Mouse (Mus musculus) MEL (cell line): ENCODE results near the gene Thsd4. TPM values are rescaled to one million over a fixed set of nuclear protein-coding genes. Genes with fewer than 3 reads are reported as not detected.

Experiments used
- DNase-seq: peaks from one replicate; pipeline ENCODE4 v3.0.0; 2011; ENCODE audit warnings: low read depth, low spot score
- H3K27ac ChIP-seq: 2 replicates; pipeline ENCODE4 v1.5.1; 2012; ENCODE audit warnings: low read depth, mild to moderate bottlenecking, control low read depth, low read length, moderate library complexity; ENCODE audit not compliant: control insufficient read depth
- H3K27me3 ChIP-seq, 2 experiments: fragments of 150-350 bp in 1 of 2; sonication (generic) in 1 of 2; 2 replicates each; pipeline ENCODE4 v1.6.1; 2012; ENCODE audit warnings: low read length in 2 of 2, mild to moderate bottlenecking in 2 of 2, improper control_type of control experiment in 1 of 2, moderate library complexity in 1 of 2; ENCODE audit not compliant: insufficient read depth in 2 of 2, control insufficient read depth in 1 of 2
- H3K36me3 ChIP-seq, 2 experiments: 2 replicates each; pipeline ENCODE4 v1.6.1; 2012 to 2014; ENCODE audit warnings: low read length in 2 of 2, improper control_type of control experiment in 1 of 2, inconsistent platforms in 1 of 2, mild to moderate bottlenecking in 1 of 2; ENCODE audit not compliant: insufficient read depth in 2 of 2, control insufficient read depth in 1 of 2
- H3K4me1 ChIP-seq, 2 experiments: fragments of 150-350 bp in 1 of 2; sonication (generic) in 1 of 2; 2 replicates each; pipeline ENCODE4 v1.6.1; 2012; ENCODE audit warnings: low read length in 2 of 2, improper control_type of control experiment in 1 of 2, mild to moderate bottlenecking in 1 of 2; ENCODE audit not compliant: insufficient read depth in 2 of 2, control insufficient read depth in 1 of 2
- H3K4me3 ChIP-seq, 2 experiments: fragments of 150-350 bp in 1 of 2; sonication (generic) in 1 of 2; 2 replicates each; pipeline ENCODE4 v1.5.1; 2012; ENCODE audit warnings: low read depth in 2 of 2, low read length in 2 of 2, mild to moderate bottlenecking in 2 of 2, moderate library complexity in 2 of 2, control low read depth in 1 of 2, improper control_type of control experiment in 1 of 2; ENCODE audit not compliant: control insufficient read depth in 1 of 2, insufficient read depth in 1 of 2
- H3K79me2 ChIP-seq: 2 replicates; pipeline ENCODE4 v1.6.1; 2012; ENCODE audit warnings: mild to moderate bottlenecking, low read length, moderate library complexity; ENCODE audit not compliant: control insufficient read depth, poor library complexity, insufficient read depth
- H3K9ac ChIP-seq: 2 replicates; pipeline ENCODE4 v1.6.1; 2012; ENCODE audit warnings: low read depth, mild to moderate bottlenecking, control low read depth, low read length, moderate library complexity; ENCODE audit not compliant: control insufficient read depth, poor library complexity, severe bottlenecking
- H3K9me3 ChIP-seq: fragments of 150-350 bp; sonication (generic); replicated peaks from 2 replicates; pipeline ENCODE4 v1.6.1; 2012; ENCODE audit warnings: mild to moderate bottlenecking, low read length, improper control_type of control experiment, moderate library complexity; ENCODE audit not compliant: insufficient read depth
- BHLHE40 ChIP-seq: IDR thresholded peaks from 2 replicates; pipeline ENCODE4 v1.6.1; 2012; ENCODE audit warnings: low read depth, mild to moderate bottlenecking, inconsistent platforms, low read length, improper control_type of control experiment, borderline replicate concordance
- CHD1 ChIP-seq: IDR thresholded peaks from 2 replicates; pipeline ENCODE4 v1.6.1; 2012; ENCODE audit warnings: low read depth, mild to moderate bottlenecking, inconsistent platforms, low read length, improper control_type of control experiment
- CHD2 ChIP-seq: IDR thresholded peaks from 2 replicates; pipeline ENCODE4 v1.6.1; 2011; ENCODE audit warnings: low read length, improper control_type of control experiment
- ELF1 ChIP-seq: IDR thresholded peaks from 2 replicates; pipeline ENCODE4 v1.6.1; 2014; ENCODE audit warnings: low read depth, mild to moderate bottlenecking, inconsistent platforms, low read length, improper control_type of control experiment, moderate library complexity
- ETS1 ChIP-seq: IDR thresholded peaks from 2 replicates; pipeline ENCODE4 v1.6.1; 2012; ENCODE audit warnings: low read depth, mild to moderate bottlenecking, inconsistent platforms, low read length, improper control_type of control experiment, moderate library complexity
- HCFC1 ChIP-seq: IDR thresholded peaks from 2 replicates; pipeline ENCODE4 v1.6.1; 2012; ENCODE audit warnings: low read depth, mild to moderate bottlenecking, inconsistent platforms, low read length, improper control_type of control experiment, moderate library complexity
- MAX ChIP-seq: IDR thresholded peaks from 2 replicates; pipeline ENCODE4 v1.6.1; 2011; ENCODE audit warnings: low read length, improper control_type of control experiment
- MEF2A ChIP-seq: IDR thresholded peaks from 2 replicates; pipeline ENCODE4 v1.6.1; 2014; ENCODE audit warnings: low read depth, mild to moderate bottlenecking, inconsistent platforms, low read length, improper control_type of control experiment; ENCODE audit not compliant: poor library complexity, insufficient replicate concordance, severe bottlenecking; ENCODE audit errors: extremely low read depth
- MXI1 ChIP-seq: IDR thresholded peaks from 2 replicates; pipeline ENCODE4 v1.6.1; 2011; ENCODE audit warnings: mild to moderate bottlenecking, low read depth, low read length, improper control_type of control experiment
- MYC ChIP-seq: IDR thresholded peaks from 2 replicates; pipeline ENCODE4 v1.6.1; 2011; ENCODE audit warnings: low read depth, mild to moderate bottlenecking, low read length, improper control_type of control experiment, moderate library complexity
- NRF1 ChIP-seq: IDR thresholded peaks from 2 replicates; pipeline ENCODE4 v1.6.1; 2014; ENCODE audit warnings: low read depth, mild to moderate bottlenecking, inconsistent platforms, low read length, improper control_type of control experiment, moderate library complexity; ENCODE audit not compliant: poor library complexity, insufficient read depth, severe bottlenecking
- SIN3A ChIP-seq: IDR thresholded peaks from 2 replicates; pipeline ENCODE4 v1.6.1; 2012; ENCODE audit warnings: low read length, improper control_type of control experiment, inconsistent platforms
- SMC3 ChIP-seq: IDR thresholded peaks from 2 replicates; pipeline ENCODE4 v1.6.1; 2011; ENCODE audit warnings: low read depth, low read length, improper control_type of control experiment
- TBP ChIP-seq: IDR thresholded peaks from 2 replicates; pipeline ENCODE4 v1.8.0; 2011; ENCODE audit warnings: low read depth, low read length, improper control_type of control experiment
- USF1 ChIP-seq: IDR thresholded peaks from 2 replicates; pipeline ENCODE4 v1.6.1; 2014; ENCODE audit warnings: low read depth, mild to moderate bottlenecking, inconsistent platforms, low read length, improper control_type of control experiment, moderate library complexity
- ZMIZ1 ChIP-seq: IDR thresholded peaks from 2 replicates; pipeline ENCODE4 v1.6.1; 2012; ENCODE audit warnings: low read depth, mild to moderate bottlenecking, inconsistent platforms, low read length, improper control_type of control experiment, moderate library complexity
- ZNF384 ChIP-seq: IDR thresholded peaks from 2 replicates; pipeline ENCODE4 v1.6.1; 2012; ENCODE audit warnings: low read depth, mild to moderate bottlenecking, inconsistent platforms, low read length, improper control_type of control experiment
- polyA plus RNA-seq, 2 experiments: library from polyadenylated mRNA; stranded (reverse) in 1 of 2; unstranded in 1 of 2; fragments of >175 nt in 1 of 2; fragments of >200 nt in 1 of 2; gene quantifications; 2 replicates each; pipeline versions ENCODE4 v1.2.1 to v1.2.4; 2012; ENCODE audit warnings: low replicate concordance in 2 of 2, low read depth in 1 of 2; ENCODE audit not compliant: insufficient read length in 2 of 2, insufficient read depth in 1 of 2, missing spikeins in 1 of 2
- total RNA-seq: library from RNA; depleted of rRNA; stranded (reverse); fragments of 300-350 nt; gene quantifications from 2 replicates; pipeline ENCODE4 v1.2.3, GENCODE M21; 2012

Gene Thsd4
- total and polyA plus RNA-seq, 3 experiments: 0.08 TPM; not detected in 1

DNA sequence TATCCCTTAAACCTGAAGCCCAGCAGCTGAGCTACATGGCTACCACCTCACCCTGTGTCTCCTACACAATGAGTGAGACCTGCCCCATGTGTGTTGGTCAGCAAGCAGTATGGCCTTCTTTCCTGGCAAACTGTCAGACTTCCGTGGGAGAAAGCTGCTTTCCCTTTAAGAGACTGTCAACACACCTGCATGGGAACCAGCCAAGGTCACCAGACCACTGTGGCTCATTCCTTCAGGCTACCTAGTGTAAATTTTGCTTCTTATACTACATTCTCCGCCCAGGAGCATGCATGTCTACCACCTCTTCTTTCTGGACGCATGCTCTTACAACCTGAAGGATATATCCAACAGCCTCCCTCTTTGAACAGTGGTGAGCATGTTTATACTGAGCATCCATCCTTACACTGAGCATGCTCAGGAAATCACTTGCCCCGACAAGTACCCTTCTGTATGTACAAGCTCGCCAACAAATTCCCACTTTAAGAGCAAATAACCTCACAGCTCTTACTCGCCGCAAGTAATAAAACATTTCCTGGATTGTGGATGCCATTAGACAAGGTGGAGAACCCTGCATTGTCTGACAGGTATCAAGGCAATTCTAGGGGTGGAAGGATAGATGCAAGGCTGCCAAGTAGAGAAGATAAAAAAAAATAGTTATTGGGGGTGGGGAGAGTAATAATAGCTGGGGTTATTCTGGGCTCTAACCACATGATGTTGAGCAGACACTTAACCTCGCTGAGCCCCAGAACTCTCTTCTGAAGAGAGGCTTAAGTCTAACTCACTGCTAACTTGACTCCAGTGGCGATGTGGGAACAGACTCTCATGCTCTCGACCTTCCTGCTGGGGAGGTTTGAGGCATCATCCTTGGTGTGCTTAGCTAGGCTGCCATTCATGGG is 7.8 kb upstream of the Thsd4 start:
- H3K4me3 ChIP-seq: no peak overlapping the region
- no peak overlapping the region for H3K9ac ChIP-seq
- H3K79me2 ChIP-seq: no peaks in the 10 kb centered on the region
- no peak overlapping the region for H3K27ac ChIP-seq
- no peaks in the 10 kb centered on the region for H3K9me3 ChIP-seq
- H3K27me3 ChIP-seq: no peaks in the 10 kb centered on the region; a peak in 1 of 4 replicates
- H3K36me3 ChIP-seq: no peaks in the 10 kb centered on the region
- TF ChIP-seq HCFC1: no peak
- no peak for TF ChIP-seq ZMIZ1
- no peaks in the 10 kb centered on the region for H3K4me1 ChIP-seq
- DNase-seq: no peak

DNA sequence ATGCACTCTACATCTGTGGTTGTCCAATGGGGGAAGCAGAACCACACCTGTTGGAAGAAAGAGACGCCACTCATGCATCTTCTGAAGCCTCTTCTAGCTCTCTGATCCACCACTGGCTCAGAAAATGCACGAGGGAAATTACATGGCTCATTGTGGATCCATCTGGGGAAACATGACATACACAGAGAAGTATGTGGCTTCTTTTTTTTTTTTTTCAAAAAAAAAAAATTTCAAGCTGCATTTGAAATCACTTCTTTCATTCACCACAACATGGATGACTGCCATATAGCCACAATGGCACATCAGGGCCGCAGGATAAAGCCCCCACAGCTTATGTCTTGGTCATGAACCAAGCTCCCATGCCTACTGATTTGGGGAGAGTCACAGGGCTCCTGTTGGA is 6.4 kb upstream of the Thsd4 start:
- H3K79me2 ChIP-seq: no peaks in the 10 kb centered on the region
- no peak for DNase-seq
- TF ChIP-seq ZNF384 (no peak), TBP (no peak), BHLHE40 (no peak), ETS1 (no peak), MYC (no peak), NRF1 (no peak), MAX (no peak), SIN3A (no peak), HCFC1 (no peak)
- no peaks in the 10 kb centered on the region for H3K36me3 ChIP-seq
- H3K4me1 ChIP-seq: no peaks in the 10 kb centered on the region
- H3K9ac ChIP-seq: no peak overlapping the region
- H3K9me3 ChIP-seq: no peaks in the 10 kb centered on the region
- no peak overlapping the region for H3K27ac ChIP-seq
- no peak overlapping the region for H3K4me3 ChIP-seq
- no peaks in the 10 kb centered on the region; a peak in 1 of 4 replicates for H3K27me3 ChIP-seq

DNA sequence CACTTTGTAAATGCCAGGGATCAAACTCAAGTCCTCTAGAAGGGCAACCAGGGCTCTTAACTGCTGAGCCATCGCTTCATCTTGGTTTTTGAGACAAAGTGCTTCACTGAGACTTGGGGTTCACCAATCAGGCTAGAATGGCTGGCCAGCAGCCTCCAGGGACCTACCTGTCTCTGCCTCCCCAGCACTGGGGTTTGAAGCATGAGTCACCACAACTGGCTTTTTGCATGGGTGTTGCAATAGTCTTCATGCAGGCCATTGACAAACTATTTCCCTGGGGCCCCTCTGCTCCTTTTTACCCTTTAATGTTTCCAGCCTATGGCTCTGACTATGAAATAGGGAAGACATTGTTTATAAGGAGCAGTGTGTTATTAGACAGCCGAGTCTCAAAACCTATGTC is 6.0 kb upstream of the Thsd4 start:
- Histone ChIP-seq H3K9ac (no peak overlapping the region), H3K27ac (no peak overlapping the region), H3K4me1 (no peaks in the 10 kb centered on the region), H3K36me3 (no peaks in the 10 kb centered on the region), H3K9me3 (no peaks in the 10 kb centered on the region), H3K4me3 (no peak overlapping the region), H3K27me3 (no peaks in the 10 kb centered on the region; a peak in 1 of 4 replicates), H3K79me2 (no peaks in the 10 kb centered on the region)
- TF ChIP-seq CHD2: no peak
- no peak for TF ChIP-seq USF1
- no peak for TF ChIP-seq ELF1
- TF ChIP-seq SMC3: no peak
- TF ChIP-seq MXI1: no peak
- TF ChIP-seq CHD1: no peak
- no peak for TF ChIP-seq MEF2A
- TF ChIP-seq SIN3A: no peak
- no peak for DNase-seq
